Mouse (Mus musculus) testis, adult 2 months (tissue): ENCODE measurements around the gene Slc39a11.

Experiments
- CTCF ChIP-seq: fragments of 200-500 bp; IDR thresholded peaks from 2 replicates; pipeline ENCODE4 v1.5.1; 2012; ENCODE audit warnings: low read depth, mild to moderate bottlenecking, inconsistent platforms, low read length, moderate library complexity; ENCODE audit not compliant: control insufficient read depth, insufficient read depth, insufficient replicate concordance
- POLR2A ChIP-seq: fragments of 200-500 bp; IDR thresholded peaks from 2 replicates; pipeline ENCODE4 v1.6.1; 2012; ENCODE audit warnings: low read depth, mild to moderate bottlenecking, inconsistent platforms, low read length, moderate library complexity; ENCODE audit not compliant: control insufficient read depth

GRCm38 (mm10) chr11:113699643-113700042 lies 49.8 kb upstream of the Slc39a11 start:
- TF ChIP-seq CTCF (no peak), POLR2A (no peak)
